Mouse (Mus musculus): ENCODE results near the gene Spdye4b. TPM values are rescaled to one million over a fixed set of nuclear protein-coding genes. Genes with fewer than 3 reads are reported as not detected.
A peak's percentile ranks its signal among the peaks of the same experiment; 100 is the strongest.
"Not testable (repeated sequence)": the region's sequence is repeated elsewhere in the genome, so short reads cannot be mapped to it uniquely, and the experiment has no call there.

Spdye4b gene
- not detected for total RNA-seq (2021)
- long read RNA-seq, result 0 reads

- DNase-seq (ENCODE audit: low spot score in 2 of 2), result peak; percentile 94 to 97
Observed at GRCm38 (mm10) chr5:143180255-143181076, at the start of gene Spdye4b, which contains the start of gene Rbak. Gene Spdye4b (plus strand): TSS chr5:143181017. Gene Rbak (minus strand): TSS chr5:143180775.

GRCm38 (mm10) chr5:143132935-143133514, 47.8 kb upstream of the Spdye4b start:
- DNase-seq (ENCODE audit: low spot score in 2 of 2), result no peak

GRCm38 (mm10) chr5:143134216-143135010, 46.4 kb upstream of the Spdye4b start:
- DNase-seq (ENCODE audit: low spot score in 2 of 2), result not testable (repeated sequence)

- no peak for DNase-seq (ENCODE audit: low spot score in 2 of 2)
Observed at GRCm38 (mm10) chr5:143135042-143135441, 45.8 kb upstream of the Spdye4b start.

GRCm38 (mm10) chr5:143137580-143137979, 43.2 kb upstream of the Spdye4b start:
- no peak for DNase-seq (ENCODE audit: low spot score in 2 of 2)

GRCm38 (mm10) chr5:143147481-143147880, 33.3 kb upstream of the Spdye4b start, which contains the start of gene Olfr718-ps1:
Gene Olfr718-ps1 (minus strand): TSS chr5:143147581.
- no peak for DNase-seq (ENCODE audit: low spot score in 2 of 2)

- DNase-seq (ENCODE audit: low spot score in 2 of 2), result no peak
Observed at GRCm38 (mm10) chr5:143148661-143149060, 32.2 kb upstream of the Spdye4b start.

- DNase-seq (ENCODE audit: low spot score in 2 of 2), result no peak
Observed at GRCm38 (mm10) chr5:143149536-143149935, 31.3 kb upstream of the Spdye4b start.

GRCm38 (mm10) chr5:143150044-143150443, 30.8 kb upstream of the Spdye4b start:
- no peak for DNase-seq (ENCODE audit: low spot score in 2 of 2)

- no peak for DNase-seq (ENCODE audit: low spot score in 2 of 2)
Observed at GRCm38 (mm10) chr5:143153756-143154155, 27.1 kb upstream of the Spdye4b start.

- DNase-seq (ENCODE audit: low spot score in 2 of 2), result no peak
Observed at GRCm38 (mm10) chr5:143155534-143155933, 25.3 kb upstream of the Spdye4b start.

- DNase-seq (ENCODE audit: low spot score in 2 of 2), result no peak
Observed at GRCm38 (mm10) chr5:143165508-143166070, 15.2 kb upstream of the Spdye4b start.

GRCm38 (mm10) chr5:143175970-143176369, 4.8 kb upstream of the Spdye4b start:
- no peak for DNase-seq (ENCODE audit: low spot score in 2 of 2)

GRCm38 (mm10) chr5:143177541-143178200, 3.1 kb upstream of the Spdye4b start:
- DNase-seq (ENCODE audit: low spot score in 2 of 2), result no peak

- DNase-seq (ENCODE audit: low spot score in 2 of 2), result peak in 1 of 2 experiments; percentile 28
Observed at GRCm38 (mm10) chr5:143179179-143179578, 1.6 kb upstream of the Spdye4b start.

GRCm38 (mm10) chr5:143188014-143188413, 7.2 kb downstream of the Spdye4b start:
- DNase-seq (ENCODE audit: low spot score in 2 of 2), result not testable (repeated sequence)

GRCm38 (mm10) chr5:143192806-143193205, 12.0 kb downstream of the Spdye4b start:
- DNase-seq (ENCODE audit: low spot score in 2 of 2), result no peak

GRCm38 (mm10) chr5:143194747-143195146, 13.9 kb downstream of the Spdye4b start:
- DNase-seq (ENCODE audit: low spot score in 2 of 2), result not testable (repeated sequence)

- DNase-seq (ENCODE audit: low spot score in 2 of 2), result no peak
Observed at GRCm38 (mm10) chr5:143195166-143195565, 14.3 kb downstream of the Spdye4b start.

- DNase-seq (ENCODE audit: low spot score in 2 of 2), result no peak
Observed at GRCm38 (mm10) chr5:143196506-143196905, 15.7 kb downstream of the Spdye4b start.

- DNase-seq (ENCODE audit: low spot score in 2 of 2), result no peak
Observed at GRCm38 (mm10) chr5:143205015-143205414, 24.2 kb downstream of the Spdye4b start.

Data from layer of hippocampus, adult 18-20 months (tissue).